Mouse (Mus musculus) kidney, postnatal 4 days (tissue): Measurements from ENCODE around the gene Ercc6l2.
A peak's percentile ranks its signal among the peaks of the same experiment; 100 is the strongest.

ENCODE experiments used
- DNase-seq, 2 experiments: peaks; one replicate each; pipeline ENCODE4 v3.0.0; 2021; ENCODE audit warnings: mixed read lengths in 2 of 2

Gene Ercc6l2

DNA sequence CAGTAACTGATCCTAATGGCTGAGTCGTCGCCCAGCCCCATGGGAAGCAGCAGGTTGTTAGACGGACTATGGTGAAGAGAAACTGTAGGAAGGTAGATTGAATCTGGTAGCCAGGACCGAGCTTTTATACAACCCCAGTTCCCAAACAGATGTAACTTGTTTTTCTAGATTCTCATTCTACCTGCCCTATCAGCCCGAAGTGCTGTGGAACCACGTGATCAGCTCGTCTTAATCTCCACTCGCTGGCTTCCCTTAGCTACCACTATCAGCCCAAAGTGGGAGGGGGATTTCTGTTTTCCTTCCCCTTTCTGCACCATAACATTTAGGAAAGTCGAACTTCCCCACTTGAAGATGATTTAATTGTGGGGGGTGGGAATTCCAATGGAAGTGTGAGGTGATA is 121.3 kb downstream of the Ercc6l2 start:
- no peak for DNase-seq

GRCm38 (mm10) chr13:63940257-63940656 is 125.2 kb downstream of the Ercc6l2 start:
- DNase-seq: no peak

- no peak for DNase-seq
Measured at GRCm38 (mm10) chr13:63941170-63941569, 126.1 kb downstream of the Ercc6l2 start.

GRCm38 (mm10) chr13:63943605-63944004 is 128.6 kb downstream of the Ercc6l2 start:
- no peak for DNase-seq

DNA sequence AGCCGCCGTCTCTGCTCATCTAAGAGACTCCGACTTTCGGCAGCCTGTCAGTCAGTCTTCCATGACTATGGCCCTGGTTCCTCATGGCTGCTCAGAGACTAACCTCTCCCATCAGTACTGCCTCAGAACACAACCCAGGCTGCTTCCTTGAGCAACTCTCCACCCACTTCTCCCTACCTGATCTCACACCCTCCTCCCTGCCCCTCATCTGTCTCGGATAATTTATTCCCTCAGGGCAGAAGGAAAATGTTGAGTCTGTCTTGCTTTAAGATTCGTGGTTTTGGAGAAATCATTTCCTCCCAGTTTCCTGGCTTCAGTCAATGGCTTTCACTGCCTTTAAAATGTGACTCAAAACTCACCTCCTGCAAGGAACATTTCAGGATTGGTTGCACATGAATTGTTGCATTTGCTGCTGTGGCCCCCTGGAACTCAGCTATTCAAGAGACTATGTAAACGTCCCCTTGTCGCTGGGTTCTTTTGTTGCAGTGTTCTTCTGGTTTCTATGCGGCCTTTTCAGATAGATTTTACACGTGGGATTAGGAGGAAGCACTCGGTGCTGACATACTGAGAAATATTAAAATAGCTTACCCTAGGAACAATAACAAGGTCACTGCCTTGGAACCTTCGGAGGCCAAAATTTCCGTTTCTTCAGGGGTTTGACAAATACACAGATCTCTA is 129.4 kb downstream of the Ercc6l2 start:
- DNase-seq: peak in 1 of 2 experiments; percentile 43
